Mouse (Mus musculus): ENCODE results near the gene Manbal. TPM values are rescaled to one million over a fixed set of nuclear protein-coding genes. Genes with fewer than 3 reads are reported as not detected.

Gene Manbal
- polyA plus RNA-seq, 1 experiment from 2014 or later = 58.1 TPM

GRCm38 (mm10) chr2:157354106-157354505, 13.3 kb upstream of the Manbal start:
- WGBS = 51% methylated on average over 3 of the region's 3 CpGs
- no peak overlapping the region for H3K4me2 ChIP-seq (replicated peaks)

GRCm38 (mm10) chr2:157360028-157360427, 7.4 kb upstream of the Manbal start:
- Histone ChIP-seq H3K27me3 (ENCODE audit: control insufficient read depth, insufficient read depth, low read length) (no peaks in the 10 kb centered on the region), H3K4me1 (replicated peaks; ENCODE audit: control insufficient read depth, insufficient read depth, low read length) (no peaks in the 10 kb centered on the region), H3K9ac (no peak overlapping the region), H3K9me3 (ENCODE audit: control insufficient read depth, low read length) (no peaks in the 10 kb centered on the region), H3K36me3 (replicated peaks; ENCODE audit: control insufficient read depth, insufficient read depth) (no peaks in the 10 kb centered on the region), H3K4me2 (replicated peaks) (no peak overlapping the region), H3K4me3 (replicated peaks; ENCODE audit: low read length) (no peak overlapping the region), H3K27ac (no peak overlapping the region)
- no peak for DNase-seq (ENCODE audit: low spot score)
- no peak for ATAC-seq (ENCODE audit: low FRiP score)
- 87% methylated on average over 5 of the region's 5 CpGs for WGBS

More at GRCm38 (mm10) chr2:157354106-157354505, 13.3 kb upstream of the Manbal start:
- H3K4me1 ChIP-seq (replicated peaks; ENCODE audit: control insufficient read depth, insufficient read depth, low read length) = peaks cover 7% of the 10 kb centered on the region
- ATAC-seq (ENCODE audit: low FRiP score) = no peak
- H3K36me3 ChIP-seq (replicated peaks; ENCODE audit: control insufficient read depth, insufficient read depth) = no peaks in the 10 kb centered on the region
- no peak overlapping the region for H3K27ac ChIP-seq
- no peak overlapping the region for H3K4me3 ChIP-seq (replicated peaks; ENCODE audit: low read length)
- H3K27me3 ChIP-seq (ENCODE audit: control insufficient read depth, insufficient read depth, low read length) = no peaks in the 10 kb centered on the region
- no peak overlapping the region for H3K9ac ChIP-seq
- DNase-seq (ENCODE audit: low spot score) = no peak
- no peaks in the 10 kb centered on the region for H3K9me3 ChIP-seq (ENCODE audit: control insufficient read depth, low read length)

GRCm38 (mm10) chr2:157363031-157363430, 4.4 kb upstream of the Manbal start:
- H3K4me3 ChIP-seq (replicated peaks; ENCODE audit: low read length) = no peak overlapping the region
- ATAC-seq (ENCODE audit: low FRiP score) (no peak), DNase-seq (ENCODE audit: low spot score) (no peak)
- H3K9me3 ChIP-seq (ENCODE audit: control insufficient read depth, low read length) = no peaks in the 10 kb centered on the region
- H3K27ac ChIP-seq = no peak overlapping the region
- H3K4me1 ChIP-seq (replicated peaks; ENCODE audit: control insufficient read depth, insufficient read depth, low read length) = peaks cover 7% of the 10 kb centered on the region
- WGBS = 96% methylated on average over 3 of the region's 3 CpGs
- no peaks in the 10 kb centered on the region for H3K36me3 ChIP-seq (replicated peaks; ENCODE audit: control insufficient read depth, insufficient read depth)
- no peak overlapping the region for H3K9ac ChIP-seq
- no peaks in the 10 kb centered on the region for H3K27me3 ChIP-seq (ENCODE audit: control insufficient read depth, insufficient read depth, low read length)
- H3K4me2 ChIP-seq (replicated peaks) = no peak overlapping the region

DNA sequence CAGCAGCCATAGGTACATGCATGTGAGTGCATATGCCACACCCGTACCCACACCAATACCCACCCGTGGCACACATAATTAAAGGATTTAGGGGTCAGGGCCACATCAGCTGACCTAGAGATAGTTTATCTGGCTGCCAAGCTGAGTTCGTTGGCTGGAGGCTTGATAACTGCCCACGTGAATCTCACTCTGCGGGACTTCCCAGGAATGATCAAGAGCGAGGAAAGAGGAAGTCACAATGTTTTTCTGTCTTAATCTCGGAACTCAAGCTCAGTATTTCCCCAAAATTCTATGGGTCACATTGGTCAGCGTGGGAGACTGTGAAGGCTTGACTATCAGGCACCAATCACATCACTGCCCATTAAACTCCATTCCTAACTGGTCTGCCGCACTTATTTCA, 632 bp upstream of the Manbal start:
- peak overlapping the region; percentile 98; the same call in 1 of the 2 replicates for H3K9ac ChIP-seq
- no peaks in the 10 kb centered on the region for H3K27me3 ChIP-seq (ENCODE audit: control insufficient read depth, insufficient read depth, low read length)
- peak overlapping the region; percentile 93 for H3K27ac ChIP-seq
- H3K4me2 ChIP-seq (replicated peaks) = peak overlapping the region; percentile 95
- DNase-seq (ENCODE audit: low spot score) = no peak
- H3K4me1 ChIP-seq (replicated peaks; ENCODE audit: control insufficient read depth, insufficient read depth, low read length) = peaks cover 19% of the 10 kb centered on the region
- ATAC-seq (ENCODE audit: low FRiP score) = no peak
- no peaks in the 10 kb centered on the region for H3K9me3 ChIP-seq (ENCODE audit: control insufficient read depth, low read length)
- H3K4me3 ChIP-seq (replicated peaks; ENCODE audit: low read length) = peak overlapping the region; percentile 99; the same call in 1 of the 2 replicates
- no peaks in the 10 kb centered on the region for H3K36me3 ChIP-seq (replicated peaks; ENCODE audit: control insufficient read depth, insufficient read depth)
- 88% methylated on average over 9 of the region's 9 CpGs for WGBS

DNA sequence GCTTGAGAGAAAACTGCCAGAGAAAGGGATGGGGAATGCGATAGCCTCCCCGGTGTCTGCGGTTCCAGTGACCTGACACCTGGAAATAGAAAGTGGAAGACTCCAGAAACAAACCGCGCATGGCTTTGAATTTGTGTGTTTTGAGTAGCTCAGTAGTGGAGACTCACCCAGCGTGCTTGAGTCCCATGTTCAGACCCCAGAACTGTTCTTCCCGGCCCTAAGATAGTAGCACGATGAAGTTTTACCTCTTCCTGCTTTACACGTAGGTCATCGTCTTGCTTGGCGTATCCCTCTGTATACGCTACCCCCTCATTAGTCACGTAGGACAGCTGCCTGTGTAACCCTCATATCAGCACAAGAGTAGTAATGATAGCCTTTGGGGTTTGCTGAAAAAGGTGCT, 597 bp downstream of the Manbal start:
- WGBS = 10% methylated on average over 13 of the region's 13 CpGs
- Histone ChIP-seq H3K4me2 (replicated peaks) (peak overlapping the region; percentile 95), H3K4me3 (replicated peaks; ENCODE audit: low read length) (peak overlapping the region; percentile 99), H3K9me3 (ENCODE audit: control insufficient read depth, low read length) (no peaks in the 10 kb centered on the region), H3K36me3 (replicated peaks; ENCODE audit: control insufficient read depth, insufficient read depth) (no peaks in the 10 kb centered on the region), H3K27me3 (ENCODE audit: control insufficient read depth, insufficient read depth, low read length) (no peaks in the 10 kb centered on the region), H3K27ac (peak overlapping the region; percentile 93), H3K4me1 (replicated peaks; ENCODE audit: control insufficient read depth, insufficient read depth, low read length) (peaks cover 19% of the 10 kb centered on the region), H3K9ac (peak overlapping the region; percentile 98)
- no peak for DNase-seq (ENCODE audit: low spot score)
- no peak for ATAC-seq (ENCODE audit: low FRiP score)

- DNase-seq (ENCODE audit: low spot score) = no peak
- Histone ChIP-seq H3K27me3 (ENCODE audit: control insufficient read depth, insufficient read depth, low read length) (no peaks in the 10 kb centered on the region), H3K4me3 (replicated peaks; ENCODE audit: low read length) (no peak overlapping the region), H3K27ac (no peak overlapping the region), H3K4me1 (replicated peaks; ENCODE audit: control insufficient read depth, insufficient read depth, low read length) (peaks cover 34% of the 10 kb centered on the region), H3K36me3 (replicated peaks; ENCODE audit: control insufficient read depth, insufficient read depth) (no peaks in the 10 kb centered on the region), H3K4me2 (replicated peaks) (no peak overlapping the region), H3K9ac (no peak overlapping the region), H3K9me3 (ENCODE audit: control insufficient read depth, low read length) (no peaks in the 10 kb centered on the region)
- WGBS = 82% methylated on average over 6 of the region's 6 CpGs
- ATAC-seq (ENCODE audit: low FRiP score) = no peak
Observed at GRCm38 (mm10) chr2:157371696-157372095, 4.3 kb downstream of the Manbal start.

DNA sequence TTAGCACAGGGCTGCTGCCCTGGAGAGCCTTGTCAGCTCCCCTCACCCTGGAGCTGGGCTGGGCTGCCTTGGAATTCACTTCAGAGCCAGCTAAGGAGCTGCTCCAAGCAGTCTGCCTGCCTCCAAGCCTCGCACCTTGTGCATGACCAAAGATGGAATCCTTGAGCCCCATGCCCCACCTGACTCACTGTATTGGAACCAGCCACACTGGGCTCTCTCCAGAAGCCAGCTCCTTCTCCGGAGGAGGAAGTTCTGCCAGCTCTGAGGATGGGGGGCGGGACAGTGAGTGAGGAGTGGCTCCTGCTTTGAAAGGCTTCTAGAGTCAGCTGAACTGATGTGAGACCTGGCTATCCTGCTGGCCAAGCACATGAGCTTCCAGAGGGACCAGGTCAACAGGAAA, 6.3 kb downstream of the Manbal start:
- no peak overlapping the region for H3K4me3 ChIP-seq (replicated peaks; ENCODE audit: low read length)
- no peaks in the 10 kb centered on the region for H3K9me3 ChIP-seq (ENCODE audit: control insufficient read depth, low read length)
- WGBS = 81% methylated on average over 3 of the region's 3 CpGs
- H3K4me2 ChIP-seq (replicated peaks) = no peak overlapping the region
- H3K36me3 ChIP-seq (replicated peaks; ENCODE audit: control insufficient read depth, insufficient read depth) = no peaks in the 10 kb centered on the region
- no peaks in the 10 kb centered on the region for H3K27me3 ChIP-seq (ENCODE audit: control insufficient read depth, insufficient read depth, low read length)
- H3K27ac ChIP-seq = no peak overlapping the region
- H3K9ac ChIP-seq = no peak overlapping the region
- H3K4me1 ChIP-seq (replicated peaks; ENCODE audit: control insufficient read depth, insufficient read depth, low read length) = peaks cover 25% of the 10 kb centered on the region
- no peak for DNase-seq (ENCODE audit: low spot score)
- ATAC-seq (ENCODE audit: low FRiP score) = no peak

DNA sequence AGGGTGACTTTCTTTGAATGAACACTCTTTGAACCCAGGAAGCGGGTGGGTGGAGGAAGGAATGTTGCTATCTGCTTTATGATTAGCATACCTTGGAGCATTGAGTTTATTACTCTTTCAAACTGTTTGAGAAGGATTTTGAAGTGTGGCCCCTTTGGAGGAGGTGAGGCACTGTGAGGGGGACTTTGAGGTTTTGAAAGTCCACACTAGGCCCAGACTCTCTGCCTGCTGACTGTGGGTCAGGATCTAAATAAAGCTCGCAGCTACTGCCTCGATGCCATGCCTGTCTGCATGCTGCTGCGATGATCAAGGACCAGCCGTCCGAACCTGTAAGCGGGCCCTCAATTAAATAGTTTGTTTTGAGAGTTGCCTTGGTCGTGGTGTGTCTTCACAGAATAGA, 7.7 kb downstream of the Manbal start:
- 66% methylated on average over 8 of the region's 8 CpGs for WGBS

DNA sequence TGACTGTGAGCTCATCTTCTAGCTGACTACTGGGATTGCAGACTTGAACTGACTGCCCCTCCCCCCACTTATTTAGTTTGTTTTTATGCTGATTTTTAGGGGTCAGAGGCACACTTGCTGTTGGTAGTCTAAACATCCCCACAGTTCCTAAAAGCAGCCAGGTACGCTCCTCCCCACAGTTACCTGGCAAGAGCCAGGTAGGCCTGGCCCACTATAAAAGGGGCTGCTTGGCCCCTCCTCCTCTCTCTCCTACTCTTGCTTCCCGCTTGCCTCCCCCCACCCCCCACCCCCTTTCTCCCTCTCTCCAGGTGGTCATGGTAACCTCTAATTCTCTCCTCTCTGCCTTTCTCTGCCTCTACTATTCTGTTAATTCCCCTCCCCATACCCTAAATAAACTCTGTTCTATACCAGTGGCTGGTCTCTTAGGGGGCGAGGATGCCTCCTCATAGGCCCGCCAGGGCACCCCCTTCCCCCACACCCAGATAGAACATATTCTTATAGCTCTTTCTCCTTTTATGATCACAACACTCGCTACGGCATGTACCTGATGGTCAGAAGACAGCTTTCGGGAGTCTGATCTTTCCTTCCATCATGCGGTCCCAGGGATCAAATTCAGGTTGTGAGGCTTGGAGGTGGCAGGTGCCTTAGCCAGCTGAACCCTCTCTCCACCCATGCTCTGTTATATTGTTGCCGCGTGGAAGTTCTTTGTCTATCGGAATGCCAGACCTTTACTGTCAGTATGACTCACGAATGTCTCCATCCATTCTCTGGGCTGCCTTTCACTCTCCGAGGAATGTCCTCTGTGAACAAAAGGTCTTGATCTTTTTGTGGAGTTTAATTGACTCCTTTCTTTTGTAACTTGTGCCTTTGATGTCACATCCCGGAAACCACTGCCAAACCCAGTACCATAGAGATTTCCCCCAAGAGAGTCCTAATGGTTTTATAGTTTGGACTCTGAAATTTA, 8.7 kb downstream of the Manbal start:
- WGBS = 10% methylated on average over 14 of the region's 14 CpGs
- H3K27me3 ChIP-seq (ENCODE audit: control insufficient read depth, insufficient read depth, low read length) = no peaks in the 10 kb centered on the region
- ATAC-seq (ENCODE audit: low FRiP score) (no peak), DNase-seq (ENCODE audit: low spot score) (no peak)
- peak overlapping the region; percentile 51 for H3K27ac ChIP-seq
- peaks cover 14% of the 10 kb centered on the region; the same call in 1 of the 2 replicates for H3K36me3 ChIP-seq (replicated peaks; ENCODE audit: control insufficient read depth, insufficient read depth)
- no peaks in the 10 kb centered on the region for H3K9me3 ChIP-seq (ENCODE audit: control insufficient read depth, low read length)
- H3K4me1 ChIP-seq (replicated peaks; ENCODE audit: control insufficient read depth, insufficient read depth, low read length) = peaks cover 20% of the 10 kb centered on the region
- H3K9ac ChIP-seq = peak overlapping the region; percentile 18; the same call in 1 of the 2 replicates
- peak overlapping the region; percentile 33 for H3K4me2 ChIP-seq (replicated peaks)
- H3K4me3 ChIP-seq (replicated peaks; ENCODE audit: low read length) = no peak overlapping the region

More for the DNA sequence above, 7.7 kb downstream of the Manbal start:
- Histone ChIP-seq H3K9me3 (ENCODE audit: control insufficient read depth, low read length) (no peaks in the 10 kb centered on the region), H3K27ac (no peak overlapping the region), H3K36me3 (replicated peaks; ENCODE audit: control insufficient read depth, insufficient read depth) (peaks cover 12% of the 10 kb centered on the region; the same call in 1 of the 2 replicates), H3K27me3 (ENCODE audit: control insufficient read depth, insufficient read depth, low read length) (no peaks in the 10 kb centered on the region), H3K9ac (no peak overlapping the region), H3K4me1 (replicated peaks; ENCODE audit: control insufficient read depth, insufficient read depth, low read length) (peaks cover 20% of the 10 kb centered on the region), H3K4me2 (replicated peaks) (no peak overlapping the region), H3K4me3 (replicated peaks; ENCODE audit: low read length) (no peak overlapping the region)
- DNase-seq (ENCODE audit: low spot score) (no peak), ATAC-seq (ENCODE audit: low FRiP score) (no peak)

All from hindbrain, embryonic 14.5 days (tissue).